Mouse (Mus musculus) heart, embryonic 10.5 days (tissue): ENCODE measurements at regions not wholly inside any gene's neighbourhood (a gene's known extent, or its start where the extent isn't known, plus 50 kb on each side); places are given as distances from the start of the nearest gene placed in this dataset.

Experiments
- DNase-seq: peaks from one replicate; pipeline ENCODE4 v3.0.0-alpha.2; 2017; ENCODE audit warnings: low spot score
- H3K27ac ChIP-seq: fragments of 300-500 bp; sonication (generic); 2 replicates; pipeline ENCODE4 v1.5.1; 2016; ENCODE audit warnings: mild to moderate bottlenecking
- H3K27me3 ChIP-seq: fragments of 300-500 bp; sonication (generic); 2 replicates; pipeline ENCODE4 v1.6.1; 2016; ENCODE audit warnings: mild to moderate bottlenecking; ENCODE audit not compliant: poor library complexity, insufficient read depth, severe bottlenecking
- H3K36me3 ChIP-seq: fragments of 300-500 bp; sonication (generic); 2 replicates; pipeline ENCODE4 v1.6.1; 2016; ENCODE audit warnings: mild to moderate bottlenecking, moderate library complexity
- H3K4me1 ChIP-seq: fragments of 300-500 bp; sonication (generic); 2 replicates; pipeline ENCODE4 v1.6.1; 2016; ENCODE audit warnings: mild to moderate bottlenecking
- H3K4me3 ChIP-seq: fragments of 300-500 bp; sonication (generic); 2 replicates; pipeline ENCODE4 v1.5.1; 2016; ENCODE audit warnings: mild to moderate bottlenecking, moderate library complexity
- H3K9me3 ChIP-seq: fragments of 300-500 bp; sonication (generic); 2 replicates; pipeline ENCODE4 v1.6.1; 2016; ENCODE audit warnings: mild to moderate bottlenecking, moderate library complexity
- WGBS: fragments of 180-500 bp; shearing (Covaris S2); methylation state at CpG from one replicate; pipeline ENCODE4 v1.1.7; 2016; 5-methylcytosine and 5-hydroxymethylcytosine counted together

DNA sequence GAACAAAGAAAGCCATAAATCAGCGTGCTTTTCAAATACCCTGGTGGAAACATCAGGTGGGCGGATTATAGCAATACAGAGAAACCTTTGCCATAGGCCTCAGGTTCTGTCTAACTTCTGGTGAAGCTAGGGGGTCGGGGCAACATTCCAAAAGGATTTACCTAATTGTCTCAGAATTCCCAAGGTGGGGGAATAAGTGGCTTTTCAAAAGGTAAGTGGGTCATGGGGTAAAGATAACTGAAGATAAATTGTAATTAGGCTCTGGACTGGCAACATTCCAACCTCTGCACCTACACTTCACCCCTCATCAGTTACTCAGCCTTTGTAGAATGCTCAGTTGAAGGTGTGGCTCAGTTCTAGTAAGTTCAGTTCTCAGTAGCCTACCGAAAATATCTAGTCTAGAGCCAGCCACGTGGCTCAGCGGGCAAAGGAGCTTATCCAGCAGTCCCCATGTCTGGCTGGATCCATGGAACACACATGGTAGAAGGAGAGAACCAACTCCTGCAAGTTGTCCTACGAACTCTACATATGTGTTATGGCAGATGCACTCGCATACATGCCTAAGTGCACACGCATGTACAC is 51.8 kb upstream of the Dhx40 start:
- Histone ChIP-seq H3K36me3 (no peaks in the 10 kb centered on the region), H3K9me3 (no peaks in the 10 kb centered on the region), H3K4me1 (peaks cover 9% of the 10 kb centered on the region; the same call in 1 of the 2 replicates), H3K27me3 (no peaks in the 10 kb centered on the region), H3K27ac (no peak overlapping the region), H3K4me3 (no peak overlapping the region)
- 83% methylated on average over 9 of the region's 9 CpGs for WGBS
- no peak for DNase-seq

- Histone ChIP-seq H3K9me3 (no peaks in the 10 kb centered on the region), H3K4me3 (no peak overlapping the region), H3K27me3 (no peaks in the 10 kb centered on the region), H3K36me3 (no peaks in the 10 kb centered on the region), H3K27ac (no peak overlapping the region), H3K4me1 (peaks cover 9% of the 10 kb centered on the region; the same call in 1 of the 2 replicates)
- DNase-seq, result no peak
- 90% methylated on average over 3 of the region's 3 CpGs for WGBS
Measured at GRCm38 (mm10) chr11:86858211-86858610, 50.7 kb upstream of the Dhx40 start.
